Mouse (Mus musculus) MEL (cell line): ENCODE measurements at regions not wholly inside any gene's neighbourhood (a gene's known extent, or its start where the extent isn't known, plus 50 kb on each side); places are given as distances from the start of the nearest gene placed in this dataset.

Experiments used
- DNase-seq: peaks from one replicate; pipeline ENCODE4 v3.0.0; 2011; ENCODE audit warnings: low read depth, low spot score
- H3K27ac ChIP-seq: 2 replicates; pipeline ENCODE4 v1.5.1; 2012; ENCODE audit warnings: low read depth, mild to moderate bottlenecking, control low read depth, low read length, moderate library complexity; ENCODE audit not compliant: control insufficient read depth
- H3K27me3 ChIP-seq, 2 experiments: fragments of 150-350 bp in 1 of 2; sonication (generic) in 1 of 2; 2 replicates each; pipeline ENCODE4 v1.6.1; 2012; ENCODE audit warnings: low read length in 2 of 2, mild to moderate bottlenecking in 2 of 2, improper control_type of control experiment in 1 of 2, moderate library complexity in 1 of 2; ENCODE audit not compliant: insufficient read depth in 2 of 2, control insufficient read depth in 1 of 2
- H3K36me3 ChIP-seq, 2 experiments: 2 replicates each; pipeline ENCODE4 v1.6.1; 2012 to 2014; ENCODE audit warnings: low read length in 2 of 2, improper control_type of control experiment in 1 of 2, inconsistent platforms in 1 of 2, mild to moderate bottlenecking in 1 of 2; ENCODE audit not compliant: insufficient read depth in 2 of 2, control insufficient read depth in 1 of 2
- H3K4me1 ChIP-seq, 2 experiments: fragments of 150-350 bp in 1 of 2; sonication (generic) in 1 of 2; 2 replicates each; pipeline ENCODE4 v1.6.1; 2012; ENCODE audit warnings: low read length in 2 of 2, improper control_type of control experiment in 1 of 2, mild to moderate bottlenecking in 1 of 2; ENCODE audit not compliant: insufficient read depth in 2 of 2, control insufficient read depth in 1 of 2
- H3K4me3 ChIP-seq, 2 experiments: fragments of 150-350 bp in 1 of 2; sonication (generic) in 1 of 2; 2 replicates each; pipeline ENCODE4 v1.5.1; 2012; ENCODE audit warnings: low read depth in 2 of 2, low read length in 2 of 2, mild to moderate bottlenecking in 2 of 2, moderate library complexity in 2 of 2, control low read depth in 1 of 2, improper control_type of control experiment in 1 of 2; ENCODE audit not compliant: control insufficient read depth in 1 of 2, insufficient read depth in 1 of 2
- H3K79me2 ChIP-seq: 2 replicates; pipeline ENCODE4 v1.6.1; 2012; ENCODE audit warnings: mild to moderate bottlenecking, low read length, moderate library complexity; ENCODE audit not compliant: control insufficient read depth, poor library complexity, insufficient read depth
- H3K9ac ChIP-seq: 2 replicates; pipeline ENCODE4 v1.6.1; 2012; ENCODE audit warnings: low read depth, mild to moderate bottlenecking, control low read depth, low read length, moderate library complexity; ENCODE audit not compliant: control insufficient read depth, poor library complexity, severe bottlenecking
- H3K9me3 ChIP-seq: fragments of 150-350 bp; sonication (generic); replicated peaks from 2 replicates; pipeline ENCODE4 v1.6.1; 2012; ENCODE audit warnings: mild to moderate bottlenecking, low read length, improper control_type of control experiment, moderate library complexity; ENCODE audit not compliant: insufficient read depth
- BHLHE40 ChIP-seq: IDR thresholded peaks from 2 replicates; pipeline ENCODE4 v1.6.1; 2012; ENCODE audit warnings: low read depth, mild to moderate bottlenecking, inconsistent platforms, low read length, improper control_type of control experiment, borderline replicate concordance
- CHD2 ChIP-seq: IDR thresholded peaks from 2 replicates; pipeline ENCODE4 v1.6.1; 2011; ENCODE audit warnings: low read length, improper control_type of control experiment
- CTCF ChIP-seq, 3 experiments: IDR thresholded peaks in 2 of 3; conservative IDR thresholded peaks in 1 of 3; 2 replicates each; pipeline ENCODE4 v1.5.1; 2011 to 2012; ENCODE audit warnings: low read length in 3 of 3, low read depth in 2 of 3, mild to moderate bottlenecking in 2 of 3, improper control_type of control experiment in 1 of 3, inconsistent platforms in 1 of 3, mixed read lengths in 1 of 3, moderate library complexity in 1 of 3; ENCODE audit not compliant: control insufficient read depth in 1 of 3, insufficient read depth in 1 of 3, poor library complexity in 1 of 3, severe bottlenecking in 1 of 3
- EP300 ChIP-seq, 2 experiments: IDR thresholded peaks; 2 replicates each; pipeline ENCODE4 v1.6.1; 2011; ENCODE audit warnings: improper control_type of control experiment in 2 of 2, low read length in 2 of 2, low read depth in 1 of 2, mild to moderate bottlenecking in 1 of 2
- ETS1 ChIP-seq: IDR thresholded peaks from 2 replicates; pipeline ENCODE4 v1.6.1; 2012; ENCODE audit warnings: low read depth, mild to moderate bottlenecking, inconsistent platforms, low read length, improper control_type of control experiment, moderate library complexity
- GATA1 ChIP-seq: IDR thresholded peaks from 2 replicates; pipeline ENCODE4 v1.6.1; 2011; ENCODE audit warnings: low read depth, low read length, improper control_type of control experiment
- JUND ChIP-seq: IDR thresholded peaks from 2 replicates; pipeline ENCODE4 v1.6.1; 2011; ENCODE audit warnings: low read depth, mild to moderate bottlenecking, improper control_type of control experiment, low read length
- KAT2A ChIP-seq: conservative IDR thresholded peaks from 2 replicates; pipeline ENCODE4 v1.6.1; 2012; ENCODE audit warnings: low read depth, low read length, improper control_type of control experiment, inconsistent platforms
- MAX ChIP-seq: IDR thresholded peaks from 2 replicates; pipeline ENCODE4 v1.6.1; 2011; ENCODE audit warnings: low read length, improper control_type of control experiment
- MAZ ChIP-seq: IDR thresholded peaks from 2 replicates; pipeline ENCODE4 v1.6.1; 2012; ENCODE audit warnings: low read depth, mild to moderate bottlenecking, inconsistent platforms, low read length, improper control_type of control experiment
- MXI1 ChIP-seq: IDR thresholded peaks from 2 replicates; pipeline ENCODE4 v1.6.1; 2011; ENCODE audit warnings: mild to moderate bottlenecking, low read depth, low read length, improper control_type of control experiment
- MYB ChIP-seq: IDR thresholded peaks from 2 replicates; pipeline ENCODE4 v1.6.1; 2011; ENCODE audit warnings: mild to moderate bottlenecking, low read depth, low read length, improper control_type of control experiment
- MYC ChIP-seq: IDR thresholded peaks from 2 replicates; pipeline ENCODE4 v1.6.1; 2011; ENCODE audit warnings: low read depth, mild to moderate bottlenecking, low read length, improper control_type of control experiment, moderate library complexity
- NELFE ChIP-seq: IDR thresholded peaks from 2 replicates; pipeline ENCODE4 v1.6.1; 2011; ENCODE audit warnings: low read depth, low read length, improper control_type of control experiment
- NRF1 ChIP-seq: IDR thresholded peaks from 2 replicates; pipeline ENCODE4 v1.6.1; 2014; ENCODE audit warnings: low read depth, mild to moderate bottlenecking, inconsistent platforms, low read length, improper control_type of control experiment, moderate library complexity; ENCODE audit not compliant: poor library complexity, insufficient read depth, severe bottlenecking
- POLR2A ChIP-seq, 2 experiments: IDR thresholded peaks; 2 replicates each; pipeline ENCODE4 v1.6.1; 2011 to 2012; ENCODE audit warnings: low read length in 2 of 2, mild to moderate bottlenecking in 2 of 2, control low read depth in 1 of 2, improper control_type of control experiment in 1 of 2, low read depth in 1 of 2, moderate library complexity in 1 of 2; ENCODE audit not compliant: control insufficient read depth in 1 of 2, insufficient read depth in 1 of 2, poor library complexity in 1 of 2
- RCOR1 ChIP-seq: IDR thresholded peaks from 2 replicates; pipeline ENCODE4 v1.6.1; 2012; ENCODE audit warnings: low read depth, mild to moderate bottlenecking, inconsistent platforms, low read length, improper control_type of control experiment
- SMC3 ChIP-seq: IDR thresholded peaks from 2 replicates; pipeline ENCODE4 v1.6.1; 2011; ENCODE audit warnings: low read depth, low read length, improper control_type of control experiment
- TAL1 ChIP-seq: IDR thresholded peaks from 2 replicates; pipeline ENCODE4 v1.6.1; 2012; ENCODE audit warnings: mild to moderate bottlenecking, inconsistent platforms, low read length, moderate library complexity, mixed read lengths
- TBP ChIP-seq: IDR thresholded peaks from 2 replicates; pipeline ENCODE4 v1.8.0; 2011; ENCODE audit warnings: low read depth, low read length, improper control_type of control experiment
- TCF12 ChIP-seq: IDR thresholded peaks from 2 replicates; pipeline ENCODE4 v1.6.1; 2014; ENCODE audit warnings: low read depth, mild to moderate bottlenecking, inconsistent platforms, low read length, improper control_type of control experiment, moderate library complexity
- USF1 ChIP-seq: IDR thresholded peaks from 2 replicates; pipeline ENCODE4 v1.6.1; 2014; ENCODE audit warnings: low read depth, mild to moderate bottlenecking, inconsistent platforms, low read length, improper control_type of control experiment, moderate library complexity
- ZC3H11A ChIP-seq: IDR thresholded peaks from 2 replicates; pipeline ENCODE4 v1.6.1; 2012; ENCODE audit warnings: low read depth, mild to moderate bottlenecking, inconsistent platforms, low read length, improper control_type of control experiment
- ZKSCAN1 ChIP-seq: IDR thresholded peaks from 2 replicates; pipeline ENCODE4 v1.6.1; 2012; ENCODE audit warnings: low read depth, mild to moderate bottlenecking, inconsistent platforms, low read length, improper control_type of control experiment, moderate library complexity
- ZMIZ1 ChIP-seq: IDR thresholded peaks from 2 replicates; pipeline ENCODE4 v1.6.1; 2012; ENCODE audit warnings: low read depth, mild to moderate bottlenecking, inconsistent platforms, low read length, improper control_type of control experiment, moderate library complexity
- ZNF384 ChIP-seq: IDR thresholded peaks from 2 replicates; pipeline ENCODE4 v1.6.1; 2012; ENCODE audit warnings: low read depth, mild to moderate bottlenecking, inconsistent platforms, low read length, improper control_type of control experiment

DNA sequence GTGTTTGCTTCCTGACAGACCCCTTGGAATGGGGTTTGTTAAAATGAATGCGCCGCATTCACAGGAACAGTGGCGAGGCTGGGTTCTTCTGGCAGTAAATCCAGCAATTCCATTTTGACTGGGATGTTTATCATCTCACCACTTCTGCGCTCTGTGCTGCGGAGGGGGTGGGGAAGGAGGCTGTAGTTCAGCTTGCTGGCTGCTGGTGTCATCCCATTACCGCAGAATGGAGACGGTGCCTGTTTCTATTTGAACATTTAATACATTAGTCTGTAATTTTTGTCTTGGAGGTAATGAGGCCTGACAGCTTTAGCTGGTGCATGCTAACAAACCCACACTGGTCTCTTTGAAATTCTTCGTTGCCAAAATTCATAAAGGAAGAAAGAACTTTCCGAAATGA is 475.1 kb downstream of the Otol1 start:
- no peaks in the 10 kb centered on the region for H3K4me1 ChIP-seq
- no peaks in the 10 kb centered on the region for H3K79me2 ChIP-seq
- no peaks in the 10 kb centered on the region for H3K27me3 ChIP-seq
- DNase-seq = no peak
- TF ChIP-seq CTCF (IDR thresholded peaks at IDR 0.05 in 2 of 3, conservative IDR thresholded peaks at IDR 0.05 in 1 of 3; ENCODE audit: control insufficient read depth in 1 of 3, insufficient read depth in 1 of 3, low read depth in 2 of 3, low read length in 3 of 3, poor library complexity in 1 of 3, severe bottlenecking in 1 of 3) = no peak
- no peak for TF ChIP-seq NELFE
- TF ChIP-seq ZNF384 = no peak
- TF ChIP-seq BHLHE40 = no peak
- no peak for TF ChIP-seq NRF1
- TF ChIP-seq EP300 (IDR thresholded peaks at IDR 0.05; ENCODE audit: low read depth in 1 of 2, low read length in 2 of 2) = no peak
- TF ChIP-seq TAL1 = no peak
- TF ChIP-seq GATA1 = no peak
- no peak for TF ChIP-seq KAT2A
- TF ChIP-seq CHD2 = no peak
- TF ChIP-seq MAZ = no peak
- no peak for TF ChIP-seq MYB
- no peak overlapping the region for H3K4me3 ChIP-seq
- no peaks in the 10 kb centered on the region for H3K36me3 ChIP-seq
- no peaks in the 10 kb centered on the region for H3K9me3 ChIP-seq
- H3K9ac ChIP-seq = no peak overlapping the region
- no peak overlapping the region for H3K27ac ChIP-seq

- no peaks in the 10 kb centered on the region for H3K9me3 ChIP-seq
- no peaks in the 10 kb centered on the region for H3K27me3 ChIP-seq
- no peak overlapping the region for H3K4me3 ChIP-seq
- no peak for DNase-seq
- no peak overlapping the region for H3K9ac ChIP-seq
- no peaks in the 10 kb centered on the region for H3K36me3 ChIP-seq
- H3K4me1 ChIP-seq = no peaks in the 10 kb centered on the region
- no peak overlapping the region for H3K27ac ChIP-seq
- no peaks in the 10 kb centered on the region for H3K79me2 ChIP-seq
- TF ChIP-seq POLR2A (IDR thresholded peaks at IDR 0.05; ENCODE audit: control insufficient read depth in 1 of 2, insufficient read depth in 1 of 2, low read depth in 1 of 2, low read length in 2 of 2, poor library complexity in 1 of 2) (no peak), EP300 (IDR thresholded peaks at IDR 0.05; ENCODE audit: low read depth in 1 of 2, low read length in 2 of 2) (no peak), SMC3 (no peak), CTCF (IDR thresholded peaks at IDR 0.05 in 2 of 3, conservative IDR thresholded peaks at IDR 0.05 in 1 of 3; ENCODE audit: control insufficient read depth in 1 of 3, insufficient read depth in 1 of 3, low read depth in 2 of 3, low read length in 3 of 3, poor library complexity in 1 of 3, severe bottlenecking in 1 of 3) (no peak), TBP (no peak), USF1 (no peak), RCOR1 (no peak), ZMIZ1 (no peak), ZKSCAN1 (no peak), ZC3H11A (no peak), JUND (no peak), TCF12 (no peak), MAX (no peak), MXI1 (no peak), KAT2A (no peak), MYC (no peak), ETS1 (no peak)
These were observed 475.8 kb downstream of the Otol1 start for GRCm38 (mm10) chr3:70483066-70483743.
